Mouse (Mus musculus): ENCODE measurements around the gene Nat8f5.
"Not testable (repeated sequence)": the region's sequence is repeated elsewhere in the genome, so short reads cannot be mapped to it uniquely, and the experiment has no call there.

Gene Nat8f5

DNA sequence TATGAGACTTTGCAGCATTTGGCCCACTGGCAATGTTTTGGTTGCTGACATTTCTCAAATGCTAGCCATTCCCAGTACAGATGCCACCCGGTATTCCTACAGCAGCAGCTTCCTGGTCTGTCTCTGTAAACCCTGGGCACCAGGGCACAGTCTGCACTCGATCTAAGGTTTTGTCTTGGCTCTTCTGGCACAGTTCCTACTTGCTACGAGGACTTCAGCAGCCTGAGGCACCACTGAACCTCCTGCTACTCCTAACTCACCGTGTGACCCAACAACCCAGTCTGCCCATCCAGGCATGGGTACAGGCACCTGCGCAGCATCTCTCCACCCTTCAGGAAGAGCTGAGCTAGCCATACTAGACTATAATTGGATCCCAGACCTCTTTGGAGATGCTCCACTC is 15.3 kb upstream of the Nat8f5 start:
- DNase-seq (ENCODE audit: low read depth), result not testable (repeated sequence)

DNA sequence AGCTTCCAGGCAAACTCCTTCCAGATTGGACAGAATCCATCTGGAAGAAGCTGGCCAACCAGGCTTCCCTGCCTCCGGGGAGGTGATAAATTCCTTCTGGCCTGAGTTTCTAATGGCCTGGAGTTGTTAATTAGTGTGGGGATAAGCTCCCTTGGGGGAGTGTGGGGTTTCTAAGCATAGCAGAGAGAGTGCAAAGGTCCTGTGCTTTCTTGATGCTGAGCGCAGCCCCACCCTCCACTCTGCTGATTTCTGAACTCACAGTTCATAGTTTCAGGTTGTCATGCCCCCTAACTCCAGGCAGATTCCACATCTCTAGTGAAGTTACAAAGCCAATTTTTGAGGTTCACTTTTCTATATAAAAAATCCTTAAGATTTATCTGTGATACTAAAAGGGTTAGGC is 14.3 kb upstream of the Nat8f5 start:
- DNase-seq (ENCODE audit: low read depth), result not testable (repeated sequence)

DNA sequence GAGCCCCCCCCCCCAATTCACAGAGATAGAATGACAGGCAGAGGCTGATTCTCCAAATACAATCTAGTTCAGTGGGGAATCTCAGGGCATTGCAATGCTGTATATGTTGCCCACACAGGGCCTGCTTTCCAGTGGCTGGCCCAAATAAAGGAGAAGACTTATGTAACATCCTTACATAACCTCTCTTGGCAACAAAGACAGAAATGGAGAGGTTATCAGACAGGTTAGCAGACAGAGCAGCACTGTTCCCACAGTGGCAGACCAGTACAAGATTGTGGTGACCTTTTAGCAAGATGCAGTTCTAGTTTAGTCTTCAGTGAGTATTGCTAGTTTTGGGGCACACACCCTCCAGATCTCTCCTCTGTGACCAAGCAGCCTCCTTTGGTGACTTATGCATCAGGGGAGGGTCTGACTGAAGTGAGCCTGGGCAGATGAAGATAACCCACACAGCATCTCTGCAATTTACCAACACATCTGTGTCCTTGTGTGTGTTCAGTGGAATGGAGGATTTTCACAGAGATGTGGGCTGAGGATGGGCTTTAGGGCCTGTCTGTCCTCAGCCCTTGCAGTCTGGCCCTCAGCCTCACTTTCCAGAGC is 13.8 kb upstream of the Nat8f5 start:
- DNase-seq (ENCODE audit: low read depth), result peak; percentile 11

DNA sequence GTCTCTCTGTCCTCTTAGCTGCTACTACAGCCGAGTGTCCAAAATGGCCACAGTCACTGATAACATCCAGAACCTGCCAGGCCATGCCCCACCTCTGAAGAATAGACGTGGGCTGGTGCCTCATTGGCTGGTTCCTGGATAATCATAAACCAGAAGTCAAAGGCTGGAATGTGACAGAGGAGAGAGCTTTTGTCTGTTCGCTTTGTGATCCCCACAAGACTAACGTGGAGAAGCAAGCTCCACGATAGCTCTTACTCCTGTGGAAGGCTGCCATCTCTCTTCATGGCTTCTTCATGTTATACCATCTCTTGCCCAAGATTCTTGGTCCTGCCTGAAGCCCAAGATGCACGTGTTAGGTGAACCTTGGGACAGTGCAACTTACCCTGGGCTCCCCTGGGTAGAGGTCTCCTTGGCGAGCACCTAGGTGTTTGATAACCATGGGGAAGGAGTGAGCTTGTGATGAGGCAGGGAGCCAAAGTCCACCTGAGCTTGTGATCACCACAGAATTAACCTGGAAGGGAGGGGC is 11.1 kb upstream of the Nat8f5 start, which contains the start of gene Nat8:
Gene Nat8, minus strand, starts transcription at position 287 of the 526 bp plus-strand sequence.
- DNase-seq (ENCODE audit: low read depth), result no peak

DNA sequence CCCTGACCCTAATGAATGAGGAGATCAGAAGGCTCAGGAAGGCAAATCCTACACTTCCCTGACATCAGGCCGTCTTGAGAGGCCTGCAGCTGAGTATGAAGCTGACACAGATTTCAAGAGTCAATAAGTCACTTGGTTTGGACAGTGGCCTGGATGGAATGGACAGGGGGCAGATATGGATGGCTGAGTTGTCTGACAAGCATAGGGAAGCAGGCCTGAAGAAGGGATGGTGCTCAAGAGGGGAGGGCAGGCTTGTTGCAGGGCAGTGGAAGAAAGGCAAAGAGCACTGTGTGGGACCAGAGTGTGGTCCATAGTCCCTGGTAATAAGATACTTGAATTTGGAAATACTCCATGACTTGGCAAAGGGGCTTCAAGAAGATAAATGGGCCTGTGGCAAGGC is 8.7 kb upstream of the Nat8f5 start:
- no peak for DNase-seq (ENCODE audit: low read depth)

DNA sequence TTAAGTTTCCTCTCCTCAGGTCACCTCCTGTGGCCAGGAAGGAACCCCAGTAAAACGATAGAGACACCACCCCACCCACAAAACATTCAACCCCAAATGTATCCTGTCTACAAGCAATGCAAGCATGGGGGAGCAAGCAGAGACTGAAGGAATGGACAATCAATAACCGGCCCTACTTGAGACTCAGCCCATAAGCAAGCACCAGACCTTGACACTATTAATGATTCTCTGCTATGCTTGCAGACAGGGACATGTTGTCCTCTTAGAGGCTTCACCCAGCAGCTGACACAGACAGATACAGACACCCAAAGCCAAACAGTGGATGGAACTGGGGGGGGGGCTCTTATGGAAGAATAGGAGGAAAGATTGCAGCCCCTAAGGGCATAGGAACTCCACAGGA is 5.1 kb upstream of the Nat8f5 start:
- no peak for DNase-seq (ENCODE audit: low read depth)

DNA sequence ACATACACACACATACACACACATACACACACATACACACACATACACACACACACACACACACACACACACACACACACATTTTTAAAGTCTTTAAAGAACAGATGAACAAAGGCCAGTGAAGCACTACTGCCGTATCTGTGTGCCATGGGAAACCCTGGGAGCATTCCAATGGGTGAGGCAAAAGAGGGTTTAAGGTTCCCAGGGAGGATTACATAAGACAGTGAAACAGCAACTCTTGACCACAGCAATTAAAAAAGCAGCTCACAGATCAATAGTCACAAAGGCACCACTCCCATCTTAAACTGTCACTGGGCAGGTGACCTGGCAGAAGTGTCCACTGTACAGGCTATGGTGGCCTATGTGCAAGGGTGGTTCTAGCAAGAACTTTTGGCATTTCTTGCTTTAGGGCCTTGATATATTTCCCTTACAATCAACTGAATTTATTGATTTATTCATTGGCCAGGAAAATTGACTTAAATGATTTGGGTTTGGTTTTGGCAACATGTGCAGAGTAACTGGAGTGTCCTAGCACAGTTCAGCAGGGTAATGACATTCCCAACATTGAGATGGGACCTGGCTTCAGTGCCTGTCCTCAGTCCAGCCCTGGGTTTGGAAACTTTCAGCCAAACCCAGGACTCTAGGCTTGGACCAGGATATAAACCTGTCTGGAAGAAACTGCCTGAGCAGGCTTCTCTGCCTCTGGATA is 2.8 kb upstream of the Nat8f5 start:
- no peak for DNase-seq (ENCODE audit: low read depth)

DNA sequence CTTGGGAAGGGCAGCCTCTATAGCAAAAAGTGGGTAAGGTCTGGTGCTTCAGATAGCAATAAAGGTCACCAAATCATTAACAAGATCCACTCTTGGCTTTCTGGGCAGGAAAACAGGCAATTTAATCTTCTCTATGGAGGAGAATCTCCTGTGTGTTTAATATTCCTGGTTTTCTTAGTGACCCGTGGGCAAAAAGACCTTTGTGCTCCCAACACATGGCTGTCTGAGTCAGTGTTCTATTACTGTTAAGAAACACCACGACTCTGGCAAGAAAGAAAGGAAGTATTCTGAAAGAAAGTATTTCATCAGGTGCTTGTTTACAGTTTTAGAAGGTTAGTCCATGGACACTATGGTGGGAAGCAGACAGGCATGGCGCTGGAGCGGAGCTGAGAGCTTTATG is 1.5 kb upstream of the Nat8f5 start:
- DNase-seq (ENCODE audit: low read depth), result no peak

DNA sequence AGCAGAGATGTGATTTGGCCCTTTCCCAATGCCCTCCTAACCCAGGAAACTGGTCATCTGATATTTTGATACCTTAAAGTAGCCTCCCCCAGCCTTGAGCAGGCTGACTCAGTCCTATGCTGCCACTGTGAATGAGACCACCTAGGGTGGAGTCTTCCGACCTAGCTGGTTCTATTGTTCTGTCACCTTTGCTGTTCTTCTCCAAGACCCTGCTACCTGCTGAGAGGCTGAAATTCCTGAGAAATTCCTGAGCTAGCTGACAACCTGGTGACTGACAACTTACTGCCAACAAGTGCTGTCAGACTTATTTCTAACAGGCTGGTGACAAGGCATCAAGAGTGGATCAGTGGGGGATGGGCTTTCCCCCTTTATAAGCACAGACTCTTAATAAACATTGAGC is 2.4 kb downstream of the Nat8f5 start:
- DNase-seq (ENCODE audit: low read depth), result no peak

DNA sequence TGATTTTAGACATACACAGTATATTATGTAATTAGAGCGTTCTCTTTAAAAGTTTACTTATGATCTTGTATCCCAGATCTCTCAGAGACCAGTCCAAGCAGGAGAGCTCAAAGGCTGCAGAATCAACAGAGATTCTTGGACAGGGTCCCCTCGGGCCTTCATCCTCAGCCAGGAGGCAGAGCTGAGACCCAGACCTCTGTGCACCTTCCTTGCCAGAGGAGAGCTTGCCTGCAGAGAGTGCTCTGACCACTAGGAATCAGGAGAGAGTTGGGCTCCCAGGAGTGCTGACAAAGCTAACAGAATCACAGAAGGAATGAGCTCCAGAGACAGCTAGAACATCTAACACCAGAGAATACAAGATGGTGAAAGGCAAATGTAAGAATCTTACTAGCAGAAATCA is 7.4 kb downstream of the Nat8f5 start:
- no peak for DNase-seq (ENCODE audit: low read depth)

DNA sequence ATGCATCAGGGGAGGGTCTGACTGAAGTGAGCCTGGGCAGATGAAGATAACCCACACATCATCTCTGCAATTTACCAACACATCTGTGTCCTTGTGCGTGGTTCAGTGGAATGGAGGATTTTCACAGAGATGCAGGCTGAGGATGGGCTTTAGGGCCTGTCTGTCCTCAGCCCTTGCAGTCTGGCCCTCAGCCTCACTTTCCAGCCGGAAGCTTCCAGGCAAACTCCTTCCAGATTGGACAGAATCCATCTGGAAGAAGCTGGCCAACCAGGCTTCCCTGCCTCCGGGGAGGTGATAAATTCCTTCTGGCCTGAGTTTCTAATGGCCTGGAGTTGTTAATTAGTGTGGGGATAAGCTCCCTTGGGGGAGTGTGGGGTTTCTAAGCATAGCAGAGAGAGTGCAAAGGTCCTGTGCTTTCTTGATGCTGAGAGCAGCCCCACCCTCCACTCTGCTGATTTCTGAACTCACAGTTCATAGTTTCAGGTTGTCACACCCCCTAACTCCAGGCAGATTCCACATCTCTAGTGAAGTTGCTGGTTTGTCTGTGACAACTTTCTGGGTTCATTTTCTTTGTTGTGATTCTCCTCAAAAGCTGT is 9.7 kb downstream of the Nat8f5 start:
- DNase-seq (ENCODE audit: low read depth), result not testable (repeated sequence)

DNA sequence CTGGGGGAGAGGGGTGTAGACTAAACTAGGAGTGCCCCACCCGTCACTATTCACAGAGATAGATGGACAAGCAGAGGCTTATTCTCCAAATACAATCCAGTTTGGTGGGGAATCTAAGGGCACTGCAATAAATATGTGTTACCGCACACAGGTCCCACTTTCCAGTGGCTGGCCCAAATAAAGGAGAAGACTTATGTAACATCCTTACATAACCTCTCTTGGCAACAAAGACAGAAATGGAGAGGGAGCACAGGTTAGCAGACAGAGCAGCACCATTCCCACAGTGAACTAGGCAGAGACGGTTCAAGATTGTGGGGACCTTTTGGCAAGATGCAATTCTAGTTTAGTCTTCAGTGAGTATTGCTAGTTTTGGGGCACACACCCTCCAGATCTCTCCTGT is 10.3 kb downstream of the Nat8f5 start:
- DNase-seq (ENCODE audit: low read depth), result not testable (repeated sequence)

DNA sequence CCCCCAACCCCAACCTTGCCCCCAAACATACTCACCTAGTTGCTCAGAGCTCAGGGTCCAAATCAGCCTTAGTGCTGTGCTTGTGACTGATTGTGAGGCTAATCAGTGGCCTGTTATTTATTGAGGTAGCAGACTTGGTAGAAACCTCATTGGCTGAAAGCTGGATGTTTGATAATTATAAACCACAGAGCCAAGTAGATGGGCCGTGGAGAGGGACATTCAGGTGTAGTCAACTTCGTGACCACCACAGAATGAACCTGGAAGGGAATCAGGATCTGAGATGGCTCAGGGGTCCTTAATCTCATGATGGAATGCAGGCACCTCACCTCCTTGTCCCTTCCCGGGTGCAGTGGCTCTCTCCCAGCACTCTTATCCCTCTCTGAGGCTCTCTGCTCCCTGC is 11.0 kb downstream of the Nat8f5 start:
- not testable (repeated sequence) for DNase-seq (ENCODE audit: low read depth)

DNA sequence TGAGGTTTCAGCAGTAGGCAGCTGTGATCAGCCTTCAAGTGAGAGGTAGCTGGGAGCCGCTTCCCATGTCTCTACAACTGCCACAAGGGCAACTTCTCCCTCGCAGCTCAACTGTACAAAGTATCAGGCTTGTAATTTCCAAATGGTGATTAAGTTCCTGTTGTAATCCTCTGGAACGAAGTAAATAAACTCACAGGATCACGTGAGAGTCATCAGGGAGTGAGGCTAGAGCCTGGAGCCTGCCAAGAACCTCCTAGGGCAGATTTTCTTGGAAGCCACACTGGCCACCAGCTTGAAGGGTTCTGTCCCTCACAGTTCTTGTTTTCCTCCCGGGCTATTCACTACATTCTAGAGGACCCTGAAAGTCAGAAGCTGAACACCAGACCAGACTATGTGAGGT is 17.6 kb downstream of the Nat8f5 start:
- peak; percentile 14 for DNase-seq (ENCODE audit: low read depth)

Measured in NIH3T3 (cell line).